In genomic region chr15:82637130-82638075, GRCm38 (mm10) we compare ENCODE assay signal across 29 mouse cellular contexts. TPM values are rescaled to one million over a fixed set of nuclear protein-coding genes. Genes with fewer than 3 reads are reported as not detected.
A peak's percentile ranks its signal among the peaks of the same experiment; 100 is the strongest.
DNase-seq lines count a peak whose midpoint lies in the region; ATAC-seq lines count a peak whose summit lies in the region.
"Had no signal": no experiment of that assay in that cellular context is flagged by ENCODE, and none has a peak within 500 bp of the region (broad histone marks: within the 10 kb centered on the region; RNA-seq: fewer than 3 reads in every experiment).

No protein-coding gene starts in this region.

- no peaks in the 10 kb centered on the region for H3K9me3 ChIP-seq in heart, embryonic 10.5 days
- no peaks in the 10 kb centered on the region for H3K9me3 ChIP-seq in heart, embryonic 12.5 days (replicated peaks)
- no peaks in the 10 kb centered on the region for H3K9me3 ChIP-seq in liver, embryonic 11.5 days (ENCODE audit: control insufficient read depth, low read length)
- H3K9me3 ChIP-seq: forebrain, embryonic 15.5 days; heart, embryonic 15.5 days; kidney, embryonic 15.5 days; stomach, embryonic 15.5 days had no signal

- no peak for ATAC-seq in heart, embryonic 12.5 days (ENCODE audit: insufficient number of reproducible peaks, low FRiP score)
- ATAC-seq in liver, embryonic 11.5 days (replicated peaks; ENCODE audit: low FRiP score): peak; percentile 69
- ATAC-seq in megakaryocyte-erythroid progenitor cell, adult 5-6 weeks (replicated peaks; ENCODE audit: low FRiP score, low TSS enrichment, poor library complexity, severe bottlenecking): peak; percentile 86
- ATAC-seq: activated CD4-positive, CD25-positive, alpha-beta regulatory T cell, adult 4 months; forebrain, embryonic 15.5 days; hindbrain, postnatal 0 days; midbrain, embryonic 16.5 days; Patski had no signal

- DNase-seq in heart, embryonic 10.5 days (ENCODE audit: low spot score): peak; percentile 67
- DNase-seq in spleen, postnatal 4 days (ENCODE audit: low spot score in 2 of 2): peak; percentile 10 to 56
- no peak for DNase-seq in spleen, adult 12 weeks (ENCODE audit: low spot score)
- no peak for DNase-seq in liver, embryonic 11.5 days (ENCODE audit: low spot score)
- DNase-seq in left cerebral cortex, postnatal 25 days (ENCODE audit: low spot score in 2 of 2): no peak
- DNase-seq in layer of hippocampus, postnatal 25 days (ENCODE audit: extremely low spot score in 1 of 2, low spot score in 1 of 2): no peak
- DNase-seq: adrenal gland, postnatal 36 days; cerebellum, postnatal 36 days; lung, adult 18-20 months; lung, postnatal 36 days; right cerebral cortex, adult 18-20 months; spleen, adult 18-20 months; thymus, adult 2 months had no signal

- no peaks in the 10 kb centered on the region for H3K36me3 ChIP-seq in heart, embryonic 10.5 days
- no peaks in the 10 kb centered on the region for H3K36me3 ChIP-seq in heart, embryonic 12.5 days
- no peaks in the 10 kb centered on the region for H3K36me3 ChIP-seq in liver, embryonic 11.5 days (ENCODE audit: control insufficient read depth, insufficient read depth, low read length)
- H3K36me3 ChIP-seq: forebrain, embryonic 15.5 days; heart, embryonic 15.5 days; kidney, embryonic 15.5 days; stomach, embryonic 15.5 days had no signal

- no peak overlapping the region for H3K4me2 ChIP-seq in heart, embryonic 12.5 days
- H3K4me2 ChIP-seq in liver, embryonic 11.5 days: no peak overlapping the region
- H3K4me2 ChIP-seq: forebrain, embryonic 15.5 days; heart, embryonic 15.5 days; kidney, embryonic 15.5 days; stomach, embryonic 15.5 days had no signal

- no peak overlapping the region for H3K27ac ChIP-seq in heart, embryonic 10.5 days
- no peak overlapping the region for H3K27ac ChIP-seq in heart, embryonic 12.5 days (ENCODE audit: poor library complexity, severe bottlenecking)
- H3K27ac ChIP-seq in liver, embryonic 11.5 days (ENCODE audit: low read depth, low read length): no peak overlapping the region
- H3K27ac ChIP-seq: forebrain, embryonic 15.5 days; heart, embryonic 15.5 days; hindbrain, postnatal 0 days; kidney, embryonic 15.5 days; layer of hippocampus, adult 2 months; stomach, embryonic 15.5 days had no signal

- WGBS in heart, embryonic 10.5 days: 74% methylated on average over 14 of the region's 14 CpGs
- 69% methylated on average over 14 of the region's 14 CpGs for WGBS in heart, embryonic 12.5 days
- WGBS in liver, embryonic 11.5 days: 77% methylated on average over 14 of the region's 14 CpGs

- H3K4me1 ChIP-seq in heart, embryonic 10.5 days: peaks cover 7% of the 10 kb centered on the region; the same call in 1 of the 2 replicates
- no peaks in the 10 kb centered on the region for H3K4me1 ChIP-seq in heart, embryonic 12.5 days (replicated peaks)
- peaks cover 6% of the 10 kb centered on the region; the same call in 1 of the 2 replicates for H3K4me1 ChIP-seq in liver, embryonic 11.5 days (replicated peaks; ENCODE audit: control insufficient read depth, insufficient read depth, low read length)
- H3K4me1 ChIP-seq: forebrain, embryonic 15.5 days; heart, embryonic 15.5 days; kidney, embryonic 15.5 days; stomach, embryonic 15.5 days had no signal

- no peak overlapping the region for H3K4me3 ChIP-seq in heart, embryonic 10.5 days
- H3K4me3 ChIP-seq in heart, embryonic 12.5 days: no peak overlapping the region
- H3K4me3 ChIP-seq in liver, embryonic 11.5 days (ENCODE audit: low read depth, low read length): no peak overlapping the region
- H3K4me3 ChIP-seq: erythroblast, embryonic 14.5 days; forebrain, embryonic 15.5 days; heart, embryonic 15.5 days; kidney, embryonic 15.5 days; layer of hippocampus, adult 2 months; stomach, embryonic 15.5 days had no signal

- intact Hi-C loops in left cerebral cortex, postnatal 25 days (cut with DNase I): no loop called here

- no peaks in the 10 kb centered on the region for H3K27me3 ChIP-seq in heart, embryonic 10.5 days (ENCODE audit: insufficient read depth, poor library complexity, severe bottlenecking)
- H3K27me3 ChIP-seq in heart, embryonic 12.5 days (replicated peaks): no peaks in the 10 kb centered on the region
- no peaks in the 10 kb centered on the region for H3K27me3 ChIP-seq in liver, embryonic 11.5 days (replicated peaks; ENCODE audit: control insufficient read depth, insufficient read depth, low read length)
- H3K27me3 ChIP-seq: forebrain, embryonic 15.5 days; heart, embryonic 15.5 days; kidney, embryonic 15.5 days; Patski; stomach, embryonic 15.5 days had no signal

- H3K9ac ChIP-seq in heart, embryonic 12.5 days: no peak overlapping the region
- no peak overlapping the region for H3K9ac ChIP-seq in liver, embryonic 11.5 days (ENCODE audit: low read depth, low read length)
- H3K9ac ChIP-seq: forebrain, embryonic 15.5 days; heart, embryonic 15.5 days; kidney, embryonic 15.5 days; stomach, embryonic 15.5 days had no signal

RNA-seq across cellular contexts. Expression of gene Cyp2d34, which starts 16.7 kb away (rescaled TPM):
- polyA plus RNA-seq in heart, embryonic 10.5 days (2016; fragmentation: Nextera tagmentation; extraction: Ambion mirVana): not detected in 2 replicates
- not detected in 2 replicates for polyA plus RNA-seq in heart, embryonic 12.5 days (2016; fragmentation: Nextera tagmentation; extraction: Ambion mirVana)
- polyA plus RNA-seq in liver, embryonic 11.5 days (2014; fragmentation: Nextera tagmentation; extraction: Ambion mirVana): not detected in 2 replicates
- not detected in 2 replicates for total RNA-seq in megakaryocyte-erythroid progenitor cell, adult 5-6 weeks (2014; fragmentation: Nextera tagmentation)
- total RNA-seq in megakaryocyte-erythroid progenitor cell, adult 5-6 weeks (2017): not detected in 2 replicates
- total RNA-seq in left cerebral cortex, postnatal 25 days (2021): not detected
- not detected for total RNA-seq in layer of hippocampus, postnatal 25 days (2021)
- total RNA-seq: adrenal gland, postnatal 36 days; gastrocnemius, postnatal 4 days; hematopoietic stem cell, adult 5-6 weeks; hindbrain, postnatal 0 days; layer of hippocampus, adult 2 months had no signal
- polyA plus RNA-seq: activated CD4-positive, CD25-positive, alpha-beta regulatory T cell, adult 4 months; embryonic facial prominence, embryonic 11.5 days; erythroblast, embryonic 14.5 days; forebrain, embryonic 15.5 days; heart, embryonic 15.5 days; hindbrain, postnatal 0 days; kidney, embryonic 15.5 days; midbrain, embryonic 16.5 days; Patski; stomach, embryonic 15.5 days; urinary bladder, adult 2 months had no signal

Comparison
In these comparisons a context has a peak if more than half of its experiments do, and no peak if none do; other contexts are left out.
1. DNase-seq: peak in heart, embryonic 10.5 days (single experiment) and spleen, postnatal 4 days (2 of 2); none in spleen, adult 12 weeks (single experiment), liver, embryonic 11.5 days (single experiment), left cerebral cortex, postnatal 25 days (0 of 2) and layer of hippocampus, postnatal 25 days (0 of 2).